Mouse (Mus musculus) layer of hippocampus, postnatal 25 days (tissue): Measurements from ENCODE around the gene Pam16. TPM values are rescaled to one million over a fixed set of nuclear protein-coding genes. Genes with fewer than 3 reads are reported as not detected.

Source experiments
- total RNA-seq, 2 experiments: library from RNA; stranded (reverse); gene quantifications; 2 replicates each; pipeline ENCODE4 v1.2.3; 2021

Gene Pam16
- total RNA-seq, 2 experiments from 2014 or later, result 76.3 to 82.6 TPM

Other genes starting within 250 kb of the Pam16 start
- 10 to 100 TPM; 92.5 to 98.5 TPM for gene Adcy9, start 204.5 kb downstream of the Pam16 start, total RNA-seq
- gene Srl, start 83.2 kb downstream of the Pam16 start, total RNA-seq, result 10 to 100 TPM; 13.9 to 16.7 TPM
- 1 to 10 TPM; 4.4 to 5.0 TPM for gene Tfap4, start 65.1 kb downstream of the Pam16 start, total RNA-seq
- 10 to 100 TPM; 15.4 to 16.2 TPM for gene Glis2, start 30.3 kb downstream of the Pam16 start, total RNA-seq
- gene Vasn, start 15.0 kb upstream of the Pam16 start, total RNA-seq, result 1 to 10 TPM; 6.0 TPM
- gene Dnaja3, start 15.0 kb upstream of the Pam16 start, total RNA-seq, result 10 to 100 TPM; 62.5 to 71.8 TPM
- 10 to 100 TPM; 78.6 to 96.5 TPM for gene Coro7, start 54.8 kb upstream of the Pam16 start, total RNA-seq
- gene Nmral1, start 94.4 kb upstream of the Pam16 start, total RNA-seq, result 10 to 100 TPM; 16.0 to 17.7 TPM
- 10 to 100 TPM; 87.7 to 98.0 TPM for gene Hmox2, start 101.4 kb upstream of the Pam16 start, total RNA-seq
- 100 to 1,000 TPM; 237 to 239 TPM for gene Cdip1, start 165.3 kb upstream of the Pam16 start, total RNA-seq
- gene 4930562C15Rik, start 210.4 kb upstream of the Pam16 start, total RNA-seq, result not detected